Mouse (Mus musculus) forebrain, embryonic 15.5 days (tissue): Measurements from ENCODE around the gene Olfr521. TPM values are rescaled to one million over a fixed set of nuclear protein-coding genes. Genes with fewer than 3 reads are reported as not detected.
"Not testable (repeated sequence)": the region's sequence is repeated elsewhere in the genome, so short reads cannot be mapped to it uniquely, and the experiment has no call there.

Experiments
- ATAC-seq: fragments of 200-750 bp; cut with Nextera tagmentation; replicated peaks from 2 replicates; pipeline ENCODE4 v1.8.0; 2017; ENCODE audit warnings: mild to moderate bottlenecking, moderate TSS enrichment, moderate library complexity
- H3K27ac ChIP-seq: fragments of 300-500 bp; sonication (generic); replicated peaks from 2 replicates; pipeline ENCODE4 v1.5.1; 2015; ENCODE audit warnings: mild to moderate bottlenecking, inconsistent platforms
- H3K27me3 ChIP-seq: fragments of 300-500 bp; sonication (generic); 2 replicates; pipeline ENCODE4 v1.6.1; 2015; ENCODE audit warnings: inconsistent platforms
- H3K36me3 ChIP-seq: fragments of 300-500 bp; sonication (generic); 2 replicates; pipeline ENCODE4 v1.6.1; 2015; ENCODE audit warnings: mild to moderate bottlenecking, inconsistent platforms
- H3K4me1 ChIP-seq: fragments of 300-500 bp; sonication (generic); 2 replicates; pipeline ENCODE4 v1.6.1; 2015; ENCODE audit warnings: inconsistent platforms
- H3K4me2 ChIP-seq: fragments of 300-500 bp; sonication (generic); replicated peaks from 2 replicates; pipeline ENCODE4 v1.6.1; 2015; ENCODE audit warnings: mild to moderate bottlenecking, inconsistent platforms
- H3K4me3 ChIP-seq: fragments of 300-500 bp; sonication (generic); 2 replicates; pipeline ENCODE4 v1.5.1; 2015; ENCODE audit warnings: mild to moderate bottlenecking, inconsistent platforms
- H3K9ac ChIP-seq: fragments of 300-500 bp; sonication (generic); replicated peaks from 2 replicates; pipeline ENCODE4 v1.6.1; 2015; ENCODE audit warnings: mild to moderate bottlenecking, inconsistent platforms
- H3K9me3 ChIP-seq: fragments of 300-500 bp; sonication (generic); 2 replicates; pipeline ENCODE4 v1.6.1; 2016; ENCODE audit warnings: inconsistent platforms
- WGBS: fragments of 180-500 bp; shearing (Covaris S2); methylation state at CpG from one replicate; pipeline ENCODE4 v1.1.7; 2015; ENCODE audit warnings: mixed read lengths; 5-methylcytosine and 5-hydroxymethylcytosine counted together
- polyA plus RNA-seq: library from polyadenylated mRNA; unstranded; fragments of >200 nt; fragmentation: Nextera tagmentation; extraction: Ambion mirVana; gene quantifications from 2 replicates; pipeline ENCODE4 v1.2.1, GENCODE M21; 2015

The Olfr521 gene
- not detected in 2 replicates for polyA plus RNA-seq

DNA sequence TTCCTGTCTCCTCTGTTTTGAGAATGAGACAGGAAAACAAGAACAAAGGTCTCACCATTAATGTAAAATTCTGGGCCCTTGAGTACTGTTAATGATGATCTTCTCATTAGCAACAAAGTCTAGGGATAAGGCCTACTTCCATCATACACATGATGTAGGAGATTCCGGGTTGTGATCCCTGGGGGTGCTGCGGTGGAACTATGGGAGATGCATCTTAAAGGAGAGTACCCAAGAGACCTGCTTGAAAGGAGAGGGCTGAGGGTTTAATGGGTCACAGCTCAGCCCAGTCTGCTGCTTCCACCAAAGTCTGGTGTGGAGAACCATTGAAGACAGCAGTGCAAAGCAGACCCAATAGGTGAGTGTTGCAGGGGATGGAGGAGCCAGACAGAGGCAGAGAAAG lies at the start of gene Olfr521:
TSS of gene Olfr521 (plus strand) at position 301 of the 400 bp plus-strand sequence.
- Histone ChIP-seq H3K36me3 (no peaks in the 10 kb centered on the region), H3K4me1 (no peaks in the 10 kb centered on the region), H3K27ac (no peak within 1 kb of the TSS), H3K9me3 (peaks cover 5% of the 10 kb centered on the region), H3K27me3 (no peaks in the 10 kb centered on the region), H3K4me3 (no peak within 1 kb of the TSS), H3K4me2 (no peak within 1 kb of the TSS), H3K9ac (no peak within 1 kb of the TSS)
- WGBS = 95% methylated on average over 2 of the region's 2 CpGs
- ATAC-seq = no peak

DNA sequence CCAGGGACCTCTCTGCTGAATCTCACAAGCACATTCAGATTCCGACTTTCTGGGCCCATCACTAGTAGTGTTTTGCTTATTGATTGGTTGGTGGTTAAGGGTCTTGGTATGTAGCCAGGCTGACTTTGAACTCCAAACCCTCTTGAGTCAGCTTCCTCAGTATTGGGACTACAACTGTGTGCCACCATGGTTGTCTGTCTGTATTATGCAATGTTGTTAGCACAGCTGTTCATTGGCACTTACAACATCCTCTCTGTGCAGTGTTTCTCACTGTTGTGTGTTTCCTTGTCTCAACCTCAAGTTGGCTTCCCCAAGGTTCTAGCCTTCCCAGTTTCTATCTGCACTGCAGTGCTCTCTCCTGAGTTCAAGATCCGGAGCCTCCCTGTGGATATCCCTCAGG lies 46.8 kb upstream of the Olfr521 start:
- no peak overlapping the region for H3K4me2 ChIP-seq
- no peaks in the 10 kb centered on the region for H3K27me3 ChIP-seq
- ATAC-seq = no peak
- 92% methylated on average over 2 of the region's 2 CpGs for WGBS
- no peak overlapping the region for H3K27ac ChIP-seq
- no peaks in the 10 kb centered on the region for H3K4me1 ChIP-seq
- H3K36me3 ChIP-seq = no peaks in the 10 kb centered on the region
- H3K4me3 ChIP-seq = no peak overlapping the region
- H3K9ac ChIP-seq = no peak overlapping the region
- H3K9me3 ChIP-seq = no peaks in the 10 kb centered on the region

DNA sequence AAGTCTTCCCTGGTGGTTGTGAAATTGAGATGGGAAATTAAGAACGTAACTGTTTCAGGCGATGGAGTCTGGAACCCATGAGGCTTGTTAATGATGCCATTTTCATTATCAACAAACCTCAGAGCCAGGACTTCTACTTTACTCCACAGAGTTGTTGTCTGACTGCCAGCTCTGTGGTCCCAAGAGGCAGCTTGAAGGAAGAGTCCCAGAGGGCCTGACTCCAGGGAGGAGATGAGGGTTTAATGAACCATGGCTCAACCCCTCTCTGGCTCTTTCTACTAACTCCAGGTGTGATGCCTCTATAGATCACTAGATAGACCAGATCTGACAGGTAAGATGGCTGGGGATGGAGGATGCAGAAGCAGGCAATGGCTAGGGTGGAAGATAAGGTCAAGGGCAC lies 33.3 kb upstream of the Olfr521 start, which contains the start of gene Olfr520:
TSS of gene Olfr520 (plus strand) at position 301 of the 400 bp plus-strand sequence.
- no peak within 1 kb of the TSS for H3K4me2 ChIP-seq
- H3K27me3 ChIP-seq = no peaks in the 10 kb centered on the region
- no peak for ATAC-seq
- WGBS = 94% methylated on average over 2 of the region's 2 CpGs
- no peak within 1 kb of the TSS for H3K9ac ChIP-seq
- no peaks in the 10 kb centered on the region for H3K4me1 ChIP-seq
- no peaks in the 10 kb centered on the region for H3K36me3 ChIP-seq
- H3K4me3 ChIP-seq = no peak within 1 kb of the TSS
- H3K27ac ChIP-seq = no peak within 1 kb of the TSS
- H3K9me3 ChIP-seq = peaks cover 7% of the 10 kb centered on the region; the same call in 1 of the 2 replicates

DNA sequence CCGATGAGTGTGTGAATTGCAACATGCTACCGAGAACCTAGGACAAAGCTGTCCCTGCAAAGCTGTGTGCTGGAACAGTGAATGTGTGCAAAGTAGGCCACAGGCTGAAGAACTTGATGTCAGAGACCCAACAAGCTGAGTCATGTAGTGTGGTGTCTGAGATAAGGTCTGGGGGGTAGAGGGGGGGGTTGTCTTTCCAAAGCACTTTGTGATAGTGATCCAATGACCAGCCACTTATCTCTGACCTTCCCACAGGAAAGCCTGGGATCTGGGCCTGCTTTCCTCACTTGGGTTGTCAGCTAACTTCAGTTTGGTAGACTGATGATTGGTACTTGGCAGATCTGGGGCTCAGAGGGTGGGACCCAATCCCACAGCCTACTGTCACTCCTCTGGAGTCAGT lies 28.7 kb upstream of the Olfr521 start:
- H3K27ac ChIP-seq = no peak overlapping the region
- no peak overlapping the region for H3K9ac ChIP-seq
- H3K36me3 ChIP-seq = no peaks in the 10 kb centered on the region
- H3K9me3 ChIP-seq = no peaks in the 10 kb centered on the region
- no peak overlapping the region for H3K4me2 ChIP-seq
- 93% methylated on average over 2 of the region's 2 CpGs for WGBS
- no peaks in the 10 kb centered on the region for H3K27me3 ChIP-seq
- 0 out of 2 replicates have a peak, but pooled peaks cover 2% of the 10 kb centered on the region for H3K4me1 ChIP-seq
- no peak overlapping the region for H3K4me3 ChIP-seq
- no peak for ATAC-seq

DNA sequence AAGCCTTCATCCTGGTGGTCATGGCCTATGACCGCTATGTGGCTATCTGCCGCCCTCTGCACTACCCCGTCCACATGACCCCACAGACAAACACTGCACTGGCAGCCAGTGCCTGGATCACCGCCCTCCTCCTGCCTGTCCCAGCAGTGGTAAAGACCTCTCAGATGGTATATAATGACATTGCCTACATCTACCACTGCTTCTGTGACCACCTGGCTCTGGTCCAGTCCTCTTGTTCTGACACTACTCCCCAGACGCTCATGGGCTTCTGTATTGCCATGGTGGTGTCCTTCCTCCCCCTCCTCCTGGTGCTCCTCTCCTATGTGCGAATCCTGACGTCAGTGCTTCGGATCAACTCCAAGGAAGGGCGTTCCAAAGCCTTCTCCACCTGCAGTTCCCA lies 27.8 kb upstream of the Olfr521 start:
- not testable (repeated sequence) for H3K9ac ChIP-seq

DNA sequence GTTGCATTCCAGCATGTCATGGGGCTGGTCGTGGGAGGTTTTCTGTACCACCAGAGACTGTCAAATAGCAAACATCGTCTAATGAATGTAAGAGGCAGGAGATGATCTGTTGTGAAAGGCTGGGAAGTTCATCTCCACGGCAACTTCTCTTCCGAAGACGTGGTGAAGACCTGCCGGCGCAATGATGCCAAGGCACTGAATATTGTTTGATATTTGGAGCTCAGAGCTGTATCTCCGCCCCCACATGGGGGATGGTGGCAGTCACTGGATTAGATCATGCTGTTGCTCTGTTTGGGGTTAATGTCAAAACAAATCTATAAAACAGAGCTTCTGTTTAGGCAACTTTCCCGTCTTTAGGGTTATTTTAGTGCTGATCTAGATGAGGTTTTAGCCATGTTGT lies 24.0 kb upstream of the Olfr521 start:
- WGBS = 41% methylated on average over 9 of the region's 9 CpGs
- ATAC-seq = no peak

More for the DNA sequence above, 27.8 kb upstream of the Olfr521 start:
- H3K4me2 ChIP-seq, H3K36me3 ChIP-seq, H3K4me3 ChIP-seq, H3K9me3 ChIP-seq, H3K4me1 ChIP-seq, H3K27ac ChIP-seq, ATAC-seq, H3K27me3 ChIP-seq: not testable (repeated sequence)
- 95% methylated on average over 9 of the region's 9 CpGs for WGBS

DNA sequence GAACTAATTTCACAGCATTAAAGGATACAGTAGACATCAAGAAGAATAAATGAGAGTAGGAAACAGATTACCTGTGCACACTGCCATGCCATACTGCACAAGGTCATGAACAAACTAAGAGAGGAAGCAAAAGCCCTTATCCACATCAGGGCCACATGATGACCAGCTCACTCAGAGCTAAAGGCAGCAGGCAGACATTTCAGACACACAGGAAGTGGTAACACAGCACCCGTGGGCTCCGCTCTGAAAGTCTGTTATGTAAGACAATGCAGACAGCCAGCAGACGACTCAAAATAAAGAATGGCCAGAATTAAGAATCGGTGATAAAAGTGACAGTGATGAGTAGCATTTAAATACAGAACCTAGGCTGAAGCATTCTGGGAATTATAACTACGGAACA lies 18.1 kb downstream of the Olfr521 start:
- Histone ChIP-seq H3K4me2 (no peak overlapping the region), H3K27me3 (no peaks in the 10 kb centered on the region), H3K9ac (no peak overlapping the region), H3K27ac (no peak overlapping the region), H3K4me1 (no peaks in the 10 kb centered on the region), H3K4me3 (no peak overlapping the region), H3K9me3 (no peaks in the 10 kb centered on the region), H3K36me3 (no peaks in the 10 kb centered on the region)
- 78% methylated on average over 5 of the region's 5 CpGs for WGBS
- no peak for ATAC-seq

More for the DNA sequence above, 24.0 kb upstream of the Olfr521 start:
- Histone ChIP-seq H3K27ac (no peak overlapping the region), H3K4me3 (no peak overlapping the region), H3K4me1 (0 out of 2 replicates have a peak, but pooled peaks cover 2% of the 10 kb centered on the region), H3K4me2 (no peak overlapping the region), H3K9ac (no peak overlapping the region), H3K9me3 (no peaks in the 10 kb centered on the region), H3K27me3 (no peaks in the 10 kb centered on the region), H3K36me3 (no peaks in the 10 kb centered on the region)

DNA sequence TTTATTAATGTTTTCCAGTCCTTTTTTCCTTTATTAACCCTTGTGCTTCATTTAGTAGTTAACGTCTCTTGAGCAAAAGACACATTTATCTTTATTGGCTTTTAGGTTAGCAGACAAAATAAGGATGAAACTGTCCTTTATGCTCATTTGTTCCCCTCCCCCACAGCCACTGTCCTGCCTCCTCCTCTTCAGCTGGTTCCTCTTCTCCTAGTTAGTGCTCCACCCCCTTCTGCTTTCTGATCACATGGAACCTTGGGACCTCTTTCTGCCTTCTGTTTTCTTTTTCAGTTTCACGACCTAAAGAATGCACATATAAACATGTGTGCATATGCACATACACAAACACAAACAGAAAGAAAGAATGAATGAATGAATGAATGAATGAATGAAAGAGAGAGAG lies 18.6 kb downstream of the Olfr521 start:
- Histone ChIP-seq H3K27ac (no peak overlapping the region), H3K4me3 (no peak overlapping the region), H3K9ac (no peak overlapping the region), H3K4me2 (no peak overlapping the region), H3K36me3 (no peaks in the 10 kb centered on the region), H3K9me3 (no peaks in the 10 kb centered on the region), H3K4me1 (no peaks in the 10 kb centered on the region), H3K27me3 (no peaks in the 10 kb centered on the region)
- ATAC-seq = no peak
- WGBS = 73% methylated on average over 2 of the region's 2 CpGs

DNA sequence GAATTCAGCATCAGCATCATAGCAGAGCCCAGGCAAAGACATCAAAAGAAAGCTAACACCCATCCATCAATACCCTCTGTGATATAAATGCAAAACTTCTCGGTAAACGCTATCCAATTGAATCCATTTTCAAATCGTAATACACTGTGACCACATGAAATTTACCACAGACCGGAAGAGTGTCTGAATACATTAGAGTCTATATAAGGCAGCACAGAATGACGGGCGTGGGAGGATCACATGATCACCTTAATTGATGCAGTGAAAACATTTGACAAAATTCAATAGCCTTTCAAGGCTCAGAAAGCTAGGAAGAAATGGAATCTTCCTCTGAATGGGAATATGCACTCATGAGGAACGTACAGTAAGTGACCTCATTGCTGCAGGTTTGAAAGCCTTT lies 20.1 kb downstream of the Olfr521 start:
- Histone ChIP-seq H3K9ac (no peak overlapping the region), H3K4me3 (no peak overlapping the region), H3K4me1 (no peaks in the 10 kb centered on the region; the same call in 1 of the 2 replicates), H3K4me2 (no peak overlapping the region), H3K36me3 (no peaks in the 10 kb centered on the region), H3K27ac (no peak overlapping the region), H3K9me3 (no peaks in the 10 kb centered on the region), H3K27me3 (no peaks in the 10 kb centered on the region)
- 75% methylated on average over 7 of the region's 7 CpGs for WGBS
- no peak for ATAC-seq

DNA sequence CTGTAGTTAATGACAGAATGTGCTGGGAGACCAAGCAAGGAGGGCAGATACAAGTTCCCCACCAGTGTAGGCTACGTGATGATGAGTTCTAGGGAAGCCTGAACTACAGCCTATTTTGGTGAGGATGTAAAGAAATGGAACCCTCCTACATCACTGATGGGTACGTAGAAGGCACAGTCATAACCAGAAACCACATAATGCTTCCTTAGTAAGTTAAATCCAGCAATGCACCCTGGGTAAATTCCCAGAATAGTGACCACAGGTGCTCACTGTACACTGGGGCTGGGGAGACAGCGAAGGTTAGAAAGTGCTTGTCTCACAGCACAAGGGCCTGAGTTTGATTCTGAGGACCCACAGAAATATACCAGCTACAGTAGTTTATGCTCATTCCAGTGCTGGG lies 22.2 kb downstream of the Olfr521 start:
- H3K27me3 ChIP-seq = no peaks in the 10 kb centered on the region
- ATAC-seq = no peak
- no peak overlapping the region for H3K4me3 ChIP-seq
- no peak overlapping the region for H3K9ac ChIP-seq
- WGBS = 93% methylated on average over 3 of the region's 3 CpGs
- H3K36me3 ChIP-seq = no peaks in the 10 kb centered on the region
- no peaks in the 10 kb centered on the region; the same call in 1 of the 2 replicates for H3K4me1 ChIP-seq
- no peaks in the 10 kb centered on the region for H3K9me3 ChIP-seq
- no peak overlapping the region for H3K27ac ChIP-seq
- no peak overlapping the region for H3K4me2 ChIP-seq

DNA sequence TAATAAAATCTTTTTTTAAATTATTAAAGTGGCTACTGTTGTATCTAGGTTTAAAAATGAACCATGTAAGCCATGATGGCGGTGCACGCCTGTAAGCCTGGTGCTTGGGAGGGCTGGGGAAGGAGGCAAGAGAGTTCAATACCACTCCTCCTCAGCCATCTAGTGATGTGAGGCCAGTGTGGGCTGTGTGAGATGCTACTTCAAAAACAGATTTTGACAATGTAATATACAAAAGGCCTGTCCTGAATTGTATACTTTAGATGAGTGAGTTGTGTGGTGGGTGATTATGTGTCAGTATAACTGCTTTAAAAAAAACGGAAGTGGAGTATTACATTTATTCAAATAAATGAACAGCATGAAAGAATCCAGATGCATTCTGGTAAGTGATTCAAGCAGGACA lies 23.5 kb downstream of the Olfr521 start:
- no peak overlapping the region for H3K4me3 ChIP-seq
- H3K27ac ChIP-seq = no peak overlapping the region
- WGBS = 60% methylated on average over 3 of the region's 3 CpGs
- no peaks in the 10 kb centered on the region for H3K36me3 ChIP-seq
- ATAC-seq = 0 out of 2 replicates have a peak, but pooled peaks have one; percentile 8
- H3K9me3 ChIP-seq = no peaks in the 10 kb centered on the region
- no peak overlapping the region for H3K9ac ChIP-seq
- no peak overlapping the region for H3K4me2 ChIP-seq
- H3K27me3 ChIP-seq = no peaks in the 10 kb centered on the region
- no peaks in the 10 kb centered on the region; the same call in 1 of the 2 replicates for H3K4me1 ChIP-seq

DNA sequence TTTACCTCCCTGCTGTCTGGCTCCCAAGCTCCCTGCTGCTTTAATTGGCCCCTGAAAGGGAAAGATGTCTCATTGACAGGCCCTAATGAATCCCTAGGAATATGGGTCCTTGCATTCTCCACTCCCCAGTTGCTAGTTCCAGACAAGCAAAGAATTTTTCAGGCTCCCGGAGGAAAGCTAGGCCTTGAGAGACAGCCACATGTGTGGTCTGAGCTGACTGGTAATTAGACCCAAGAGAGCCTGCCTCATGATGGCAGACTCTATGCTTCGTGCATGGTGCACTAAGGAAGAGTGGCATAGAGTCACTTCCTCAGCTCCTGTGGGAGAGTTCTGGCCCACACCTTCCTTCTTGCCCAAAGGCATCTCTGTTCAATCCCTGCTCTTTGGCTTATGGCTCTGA lies 24.6 kb downstream of the Olfr521 start:
- 16% methylated on average over 2 of the region's 2 CpGs for WGBS
- ATAC-seq = no peak
- Histone ChIP-seq H3K36me3 (no peaks in the 10 kb centered on the region), H3K4me3 (no peak overlapping the region), H3K27ac (no peak overlapping the region), H3K4me1 (no peaks in the 10 kb centered on the region; the same call in 1 of the 2 replicates), H3K4me2 (no peak overlapping the region), H3K9me3 (no peaks in the 10 kb centered on the region), H3K27me3 (no peaks in the 10 kb centered on the region), H3K9ac (no peak overlapping the region)

DNA sequence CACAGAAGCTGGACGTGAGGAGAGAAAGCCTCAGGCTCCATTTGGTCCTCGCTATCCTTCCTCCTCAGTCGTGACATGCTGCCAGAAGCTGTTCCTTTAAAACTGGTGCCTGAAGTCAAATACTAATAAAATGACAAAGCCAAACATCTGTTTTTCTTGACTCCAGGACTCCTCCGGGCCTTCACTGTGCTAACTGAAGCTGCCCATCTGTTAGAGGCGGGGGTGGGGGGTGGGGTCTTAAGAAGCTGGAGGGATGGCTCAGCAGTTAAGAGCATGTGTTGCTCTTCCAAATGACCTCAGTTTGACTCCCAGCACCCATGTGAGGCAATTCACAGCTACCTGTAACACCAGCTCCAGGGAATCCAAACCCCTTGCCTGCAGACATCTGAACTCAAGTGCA lies 25.3 kb downstream of the Olfr521 start:
- WGBS = 76% methylated on average over 5 of the region's 5 CpGs
- no peaks in the 10 kb centered on the region for H3K36me3 ChIP-seq
- no peak overlapping the region for H3K4me2 ChIP-seq
- H3K27ac ChIP-seq = no peak overlapping the region
- no peaks in the 10 kb centered on the region; the same call in 1 of the 2 replicates for H3K4me1 ChIP-seq
- H3K9ac ChIP-seq = no peak overlapping the region
- no peaks in the 10 kb centered on the region for H3K27me3 ChIP-seq
- H3K9me3 ChIP-seq = no peaks in the 10 kb centered on the region
- no peak for ATAC-seq
- no peak overlapping the region for H3K4me3 ChIP-seq
